Mouse (Mus musculus) olfactory bulb, adult 2 months (tissue): ENCODE results near the gene Mok.

Source experiments
- CTCF ChIP-seq: fragments of 200-500 bp; IDR thresholded peaks from 2 replicates; pipeline ENCODE4 v1.5.1; 2012; ENCODE audit warnings: low read depth, mild to moderate bottlenecking, low read length, moderate library complexity; ENCODE audit not compliant: insufficient read depth
- POLR2A ChIP-seq: fragments of 200-500 bp; IDR thresholded peaks from 2 replicates; pipeline ENCODE4 v1.6.1; 2012; ENCODE audit warnings: mild to moderate bottlenecking, low read depth, low read length, moderate library complexity; ENCODE audit not compliant: insufficient read depth

- TF ChIP-seq CTCF (no peak), POLR2A (no peak)
Measured at GRCm38 (mm10) chr12:110784211-110784610, 56.5 kb downstream of the Mok start.
